Mouse (Mus musculus): ENCODE results near the gene Snrnp70. TPM values are rescaled to one million over a fixed set of nuclear protein-coding genes. Genes with fewer than 3 reads are reported as not detected.
"Not testable (repeated sequence)": the region's sequence is repeated elsewhere in the genome, so short reads cannot be mapped to it uniquely, and the experiment has no call there.

Snrnp70 gene
- polyA plus RNA-seq, 1 experiment from 2014 or later = 220 TPM

GRCm38 (mm10) chr7:45406157-45407156 is 10.9 kb upstream of the Snrnp70 start:
- no peaks in the 10 kb centered on the region for H3K36me3 ChIP-seq
- WGBS = 2% methylated on average over 105 of the region's 114 CpGs
- H3K27ac ChIP-seq (replicated peaks) = no peak overlapping the region
- peaks cover 12% of the 10 kb centered on the region for H3K4me1 ChIP-seq
- H3K4me3 ChIP-seq = peak overlapping the region; percentile 35
- H3K9me3 ChIP-seq = no peaks in the 10 kb centered on the region
- ATAC-seq (replicated peaks) = no peak
- H3K4me2 ChIP-seq (replicated peaks) = peak overlapping the region; percentile 39
- H3K9ac ChIP-seq (replicated peaks) = no peak overlapping the region; the same call in 1 of the 2 replicates
- H3K27me3 ChIP-seq = peaks cover 67% of the 10 kb centered on the region

GRCm38 (mm10) chr7:45405091-45406075 is 9.8 kb upstream of the Snrnp70 start, which contains the start of gene Kcna7:
Gene Kcna7 (plus strand): TSS chr7:45405653.
- peak within 1 kb of the TSS; percentile 39 for H3K4me2 ChIP-seq (replicated peaks)
- ATAC-seq (replicated peaks) = no peak; the same call in 1 of the 2 replicates
- H3K9me3 ChIP-seq = no peaks in the 10 kb centered on the region
- H3K9ac ChIP-seq (replicated peaks) = no peak within 1 kb of the TSS; the same call in 1 of the 2 replicates
- H3K4me3 ChIP-seq = peak within 1 kb of the TSS; percentile 35
- no peak within 1 kb of the TSS for H3K27ac ChIP-seq (replicated peaks)
- WGBS = 9% methylated on average over 28 of the region's 28 CpGs
- peaks cover 12% of the 10 kb centered on the region for H3K4me1 ChIP-seq
- peaks cover 56% of the 10 kb centered on the region for H3K27me3 ChIP-seq
- H3K36me3 ChIP-seq = no peaks in the 10 kb centered on the region

GRCm38 (mm10) chr7:45403532-45404261 is 8.2 kb upstream of the Snrnp70 start:
- WGBS = 45% methylated on average over 6 of the region's 6 CpGs
- Histone ChIP-seq H3K9ac (replicated peaks) (no peak overlapping the region), H3K27ac (replicated peaks) (no peak overlapping the region), H3K4me1 (peaks cover 12% of the 10 kb centered on the region), H3K4me3 (no peak overlapping the region), H3K9me3 (no peaks in the 10 kb centered on the region), H3K4me2 (replicated peaks) (no peak overlapping the region), H3K36me3 (no peaks in the 10 kb centered on the region), H3K27me3 (peaks cover 39% of the 10 kb centered on the region)
- no peak for ATAC-seq (replicated peaks)

- no peak overlapping the region for H3K27ac ChIP-seq (replicated peaks)
- no peak overlapping the region for H3K4me3 ChIP-seq
- H3K9me3 ChIP-seq = no peaks in the 10 kb centered on the region
- no peak for ATAC-seq (replicated peaks)
- H3K27me3 ChIP-seq = peaks cover 18% of the 10 kb centered on the region
- WGBS = 75% methylated on average over 10 of the region's 10 CpGs
- peaks cover 9% of the 10 kb centered on the region for H3K4me1 ChIP-seq
- no peaks in the 10 kb centered on the region for H3K36me3 ChIP-seq
- no peak overlapping the region for H3K9ac ChIP-seq (replicated peaks)
- no peak overlapping the region for H3K4me2 ChIP-seq (replicated peaks)
These were observed 6.1 kb upstream of the Snrnp70 start for GRCm38 (mm10) chr7:45401521-45402085.

GRCm38 (mm10) chr7:45396787-45397186 is 1.2 kb upstream of the Snrnp70 start:
- no peaks in the 10 kb centered on the region for H3K9me3 ChIP-seq
- H3K36me3 ChIP-seq = peaks cover 11% of the 10 kb centered on the region
- H3K9ac ChIP-seq (replicated peaks) = no peak overlapping the region
- ATAC-seq (replicated peaks) = no peak
- H3K4me3 ChIP-seq = no peak overlapping the region
- WGBS = 64% methylated on average over 2 of the region's 2 CpGs
- H3K4me1 ChIP-seq = peaks cover 26% of the 10 kb centered on the region
- H3K27ac ChIP-seq (replicated peaks) = no peak overlapping the region
- H3K4me2 ChIP-seq (replicated peaks) = no peak overlapping the region
- H3K27me3 ChIP-seq = no peaks in the 10 kb centered on the region

GRCm38 (mm10) chr7:45396337-45396775 is 814 bp upstream of the Snrnp70 start:
- Histone ChIP-seq H3K9ac (replicated peaks) (peak overlapping the region; percentile 41), H3K4me3 (peak overlapping the region; percentile 81), H3K36me3 (peaks cover 15% of the 10 kb centered on the region), H3K4me2 (replicated peaks) (peak overlapping the region; percentile 60), H3K4me1 (peaks cover 26% of the 10 kb centered on the region), H3K27ac (replicated peaks) (peak overlapping the region; percentile 88)
- not testable (repeated sequence) for H3K27me3 ChIP-seq, H3K9me3 ChIP-seq
- ATAC-seq (replicated peaks) = peak; percentile 44
- 9% methylated on average over 3 of the region's 3 CpGs for WGBS

GRCm38 (mm10) chr7:45395129-45395541 is 407 bp downstream of the Snrnp70 start:
- H3K4me2 ChIP-seq (replicated peaks) = peak overlapping the region; percentile 80
- peak; percentile 81 for ATAC-seq (replicated peaks)
- peaks cover 26% of the 10 kb centered on the region for H3K4me1 ChIP-seq
- peak overlapping the region; percentile 81 for H3K9ac ChIP-seq (replicated peaks)
- peaks cover 26% of the 10 kb centered on the region for H3K36me3 ChIP-seq
- peak overlapping the region; percentile 81 for H3K4me3 ChIP-seq
- H3K27me3 ChIP-seq = no peaks in the 10 kb centered on the region
- H3K9me3 ChIP-seq = no peaks in the 10 kb centered on the region
- peak overlapping the region; percentile 98 for H3K27ac ChIP-seq (replicated peaks)
- 0% methylated on average over 19 of the region's 20 CpGs for WGBS

- no peak overlapping the region for H3K4me3 ChIP-seq
- WGBS = 84% methylated on average over 3 of the region's 3 CpGs
These were observed 9.5 kb downstream of the Snrnp70 start for GRCm38 (mm10) chr7:45386077-45386476.

GRCm38 (mm10) chr7:45376057-45376456 is 19.5 kb downstream of the Snrnp70 start:
- ATAC-seq (replicated peaks) = no peak; the same call in 1 of the 2 replicates
- Histone ChIP-seq H3K27me3 (no peaks in the 10 kb centered on the region), H3K36me3 (peaks cover 82% of the 10 kb centered on the region)

More at GRCm38 (mm10) chr7:45386077-45386476, 9.5 kb downstream of the Snrnp70 start:
- Histone ChIP-seq H3K27ac (replicated peaks) (no peak overlapping the region), H3K36me3 (peaks cover 97% of the 10 kb centered on the region), H3K9me3 (no peaks in the 10 kb centered on the region), H3K27me3 (no peaks in the 10 kb centered on the region), H3K4me1 (no peaks in the 10 kb centered on the region), H3K9ac (replicated peaks) (no peak overlapping the region), H3K4me2 (replicated peaks) (no peak overlapping the region)
- no peak for ATAC-seq (replicated peaks)

GRCm38 (mm10) chr7:45374620-45375019 is 20.9 kb downstream of the Snrnp70 start:
- peaks cover 19% of the 10 kb centered on the region for H3K4me1 ChIP-seq
- H3K4me2 ChIP-seq (replicated peaks) = no peak overlapping the region
- H3K9ac ChIP-seq (replicated peaks) = no peak overlapping the region
- 91% methylated on average over 8 of the region's 8 CpGs for WGBS
- H3K27ac ChIP-seq (replicated peaks) = no peak overlapping the region
- no peaks in the 10 kb centered on the region for H3K9me3 ChIP-seq
- H3K36me3 ChIP-seq = peaks cover 68% of the 10 kb centered on the region
- no peak overlapping the region for H3K4me3 ChIP-seq
- no peak for ATAC-seq (replicated peaks)
- 0 out of 2 replicates have a peak, but pooled peaks cover 2% of the 10 kb centered on the region for H3K27me3 ChIP-seq

More at GRCm38 (mm10) chr7:45376057-45376456, 19.5 kb downstream of the Snrnp70 start:
- Histone ChIP-seq H3K4me2 (replicated peaks) (no peak overlapping the region), H3K9ac (replicated peaks) (no peak overlapping the region), H3K27ac (replicated peaks) (no peak overlapping the region; the same call in 1 of the 2 replicates), H3K4me1 (peaks cover 6% of the 10 kb centered on the region; the same call in 1 of the 2 replicates), H3K4me3 (no peak overlapping the region), H3K9me3 (no peaks in the 10 kb centered on the region)
- 73% methylated on average over 1 of the region's 1 CpGs for WGBS
